ENCODE assay signal across 16 mouse cellular contexts in the genomic region with DNA sequence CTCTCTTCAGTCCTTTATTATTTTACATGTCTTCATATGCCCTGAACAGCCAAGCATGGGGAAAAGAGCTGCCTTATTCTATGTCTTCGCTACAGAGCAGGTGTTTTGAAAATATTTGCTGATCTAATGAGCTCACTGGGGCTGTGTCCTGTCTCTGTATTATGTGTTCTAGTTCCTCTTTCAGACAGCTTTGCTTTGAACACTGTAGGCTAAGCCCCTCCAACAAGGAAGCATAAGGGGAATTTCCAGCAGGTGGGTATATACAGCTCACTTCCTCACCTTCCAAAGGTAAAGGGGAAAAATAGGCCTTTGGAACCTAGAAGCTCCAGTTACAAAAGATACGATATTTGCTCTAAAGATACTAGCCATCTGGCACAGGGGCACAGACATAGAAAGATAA.
"Had no signal": no experiment of that assay in that cellular context is flagged by ENCODE, and none has a peak within 500 bp of the region (broad histone marks: within the 10 kb centered on the region; RNA-seq: fewer than 3 reads in every experiment).

No protein-coding gene starts in this region.

- ATAC-seq: lung, postnatal 0 days had no signal

- H3K9ac ChIP-seq: limb, embryonic 12.5 days; liver, embryonic 15.5 days; midbrain, embryonic 12.5 days had no signal

- H3K4me2 ChIP-seq: limb, embryonic 12.5 days; liver, embryonic 15.5 days; midbrain, embryonic 12.5 days had no signal

- H3K27me3 ChIP-seq: limb, embryonic 12.5 days; liver, embryonic 15.5 days; megakaryocyte, embryonic 14.5 days; midbrain, embryonic 12.5 days had no signal

- H3K27ac ChIP-seq: kidney, postnatal 0 days; limb, embryonic 12.5 days; liver, embryonic 15.5 days; midbrain, embryonic 12.5 days had no signal

- H3K4me3 ChIP-seq: limb, embryonic 12.5 days; liver, embryonic 15.5 days; megakaryocyte, embryonic 14.5 days; midbrain, embryonic 12.5 days had no signal

- H3K36me3 ChIP-seq: limb, embryonic 12.5 days; liver, embryonic 15.5 days; midbrain, embryonic 12.5 days had no signal

- H3K9me3 ChIP-seq: limb, embryonic 12.5 days; liver, embryonic 15.5 days; megakaryocyte, embryonic 14.5 days; midbrain, embryonic 12.5 days had no signal

- H3K4me1 ChIP-seq: limb, embryonic 12.5 days; midbrain, embryonic 12.5 days had no signal

- DNase-seq: kidney, adult 9 months; kidney, postnatal 36 days; layer of hippocampus, adult 9-11 months; layer of hippocampus, postnatal 36 days; liver; lung, adult 2 months; lung, postnatal 36 days; right cerebral cortex, adult 18-20 months; thymus, adult 18-20 months; thymus, postnatal 14 days had no signal
